Mouse (Mus musculus) gastrocnemius, postnatal 4 days (tissue): ENCODE data around the gene Catsperg1. TPM values are rescaled to one million over a fixed set of nuclear protein-coding genes. Genes with fewer than 3 reads are reported as not detected.
"Not testable (repeated sequence)": the region's sequence is repeated elsewhere in the genome, so short reads cannot be mapped to it uniquely, and the experiment has no call there.

Experiments used
- DNase-seq, 2 experiments: peaks; one replicate each; pipeline ENCODE4 v3.0.0; 2021 to 2022; ENCODE audit warnings: low spot score in 2 of 2, mixed read lengths in 2 of 2
- total RNA-seq, 2 experiments: library from RNA; stranded (reverse); gene quantifications; 2 replicates each; pipeline ENCODE4 v1.2.3; 2021

Catsperg1 gene
- total RNA-seq, 2 experiments from 2014 or later: 0.41 to 1.6 TPM

- DNase-seq: not testable (repeated sequence)
Observed at GRCm38 (mm10) chr7:29139237-29139636, 74.6 kb downstream of the Catsperg1 start.

- no peak for DNase-seq
Observed at GRCm38 (mm10) chr7:29137429-29137828, 76.4 kb downstream of the Catsperg1 start.

- no peak for DNase-seq
Observed at GRCm38 (mm10) chr7:29134693-29135386, 79.0 kb downstream of the Catsperg1 start, which contains the start of gene Rasgrp4. TSS of gene Rasgrp4 (plus strand) at chr7:29134851.

- DNase-seq: no peak
Observed at GRCm38 (mm10) chr7:29134230-29134629, 79.6 kb downstream of the Catsperg1 start.

Other genes with a start within 250 kb of the Catsperg1 start
- gene Eif3k, start 232.2 kb downstream of the Catsperg1 start, total RNA-seq: 100 to 1,000 TPM; 191 to 212 TPM
- 1 to 10 TPM; 1.3 to 1.6 TPM for gene Map4k1, start 232.0 kb downstream of the Catsperg1 start, total RNA-seq
- 100 to 1,000 TPM; 420 to 483 TPM for gene Ryr1, start 88.9 kb downstream of the Catsperg1 start, total RNA-seq
- gene Rasgrp4, start 79.2 kb downstream of the Catsperg1 start, total RNA-seq: 1 to 10 TPM; 2.3 to 3.0 TPM
- gene Fam98c, start 57.8 kb downstream of the Catsperg1 start, total RNA-seq: 10 to 100 TPM; 12.8 to 13.2 TPM
- gene Ggn, start 43.8 kb downstream of the Catsperg1 start, total RNA-seq: under 1 TPM; 0.36 to 0.81 TPM
- 1 to 10 TPM; 2.9 to 3.3 TPM for gene Spred3, start 43.6 kb downstream of the Catsperg1 start, total RNA-seq
- gene Psmd8, start 33.3 kb downstream of the Catsperg1 start, total RNA-seq: 100 to 1,000 TPM; 174 to 187 TPM
- gene Kcnk6, start 18.5 kb upstream of the Catsperg1 start, total RNA-seq: 1 to 10 TPM; 4.7 to 5.9 TPM
- gene Yif1b, start 24.3 kb upstream of the Catsperg1 start, total RNA-seq: 10 to 100 TPM; 57.3 to 58.5 TPM
- 1 to 10 TPM in 1 of 2 experiments, under 1 TPM in 1; 0.81 to 1.9 TPM for gene 2200002D01Rik, start 34.4 kb upstream of the Catsperg1 start, total RNA-seq
- gene Spint2, start 67.9 kb upstream of the Catsperg1 start, total RNA-seq: 1 to 10 TPM; 7.3 to 9.6 TPM
- gene Ppp1r14a, start 75.3 kb upstream of the Catsperg1 start, total RNA-seq: 10 to 100 TPM; 16.0 to 16.9 TPM
- gene Dpf1, start 89.9 kb upstream of the Catsperg1 start, total RNA-seq: 1 to 10 TPM; 4.3 TPM